In genomic region chr9:64277706-64278105, GRCm38 (mm10) we compare ENCODE assay signal across 8 mouse cellular contexts. TPM values are rescaled to one million over a fixed set of nuclear protein-coding genes. Genes with fewer than 3 reads are reported as not detected.
DNase-seq lines count a peak whose midpoint lies in the region; ATAC-seq and TF ChIP-seq lines count a peak whose summit lies in the region.

No protein-coding gene starts in this region.

- H3K4me3 ChIP-seq in neural tube, embryonic 15.5 days (replicated peaks), result no peak overlapping the region
- no peak overlapping the region for H3K4me3 ChIP-seq in liver, embryonic 14.5 days (ENCODE audit: insufficient read depth in 1 of 2, low read depth in 2 of 2, low read length in 2 of 2)

- peak; percentile 68 for DNase-seq in neural tube, embryonic 10.5 days (ENCODE audit: extremely low spot score, low spot score)
- DNase-seq in adrenal gland, postnatal 14 days, result peak; percentile 81
- DNase-seq in embryo, embryonic 9.5 days (ENCODE audit: extremely low spot score), result peak; percentile 60
- peak; percentile 79 for DNase-seq in kidney, adult 9 months
- DNase-seq in liver, embryonic 14.5 days (ENCODE audit: low read depth in 3 of 3, low spot score in 3 of 3), result peak; percentile 50 to 66 (median 55)
- DNase-seq in right cerebral cortex, postnatal 10 days (ENCODE audit: low spot score in 2 of 2), result peak; percentile 75 to 83
- peak; percentile 44 for DNase-seq in yolk sac, embryonic 10.5 days (ENCODE audit: low spot score)

- no peaks in the 10 kb centered on the region for H3K27me3 ChIP-seq in neural tube, embryonic 15.5 days (replicated peaks)
- no peaks in the 10 kb centered on the region for H3K27me3 ChIP-seq in liver, embryonic 14.5 days (ENCODE audit: control insufficient read depth, insufficient read depth, low read length)

- ATAC-seq in neural tube, embryonic 15.5 days (ENCODE audit: low FRiP score), result no peak
- no peak for ATAC-seq in liver, embryonic 14.5 days (ENCODE audit: insufficient read depth)

- no peaks in the 10 kb centered on the region for H3K36me3 ChIP-seq in neural tube, embryonic 15.5 days
- no peaks in the 10 kb centered on the region for H3K36me3 ChIP-seq in liver, embryonic 14.5 days (replicated peaks; ENCODE audit: control insufficient read depth, insufficient read depth, low read depth)

- peaks cover 9% of the 10 kb centered on the region for H3K4me1 ChIP-seq in neural tube, embryonic 15.5 days
- H3K4me1 ChIP-seq in liver, embryonic 14.5 days (replicated peaks; ENCODE audit: control insufficient read depth in 2 of 2, insufficient read depth in 2 of 2, low read length in 1 of 2), result peaks cover 2 to 3% of the 10 kb centered on the region in 2 experiments; a peak in 3 of 4 replicates

- 68% methylated on average over 8 of the region's 8 CpGs for WGBS in neural tube, embryonic 15.5 days
- 31% methylated on average over 8 of the region's 8 CpGs for WGBS in liver, embryonic 14.5 days (ENCODE audit: insufficient replicate concordance)

- no peaks in the 10 kb centered on the region for H3K9me3 ChIP-seq in neural tube, embryonic 15.5 days (replicated peaks)
- H3K9me3 ChIP-seq in liver, embryonic 14.5 days (ENCODE audit: control insufficient read depth, low read length), result no peaks in the 10 kb centered on the region

- no peak overlapping the region for H3K9ac ChIP-seq in neural tube, embryonic 15.5 days (replicated peaks)
- H3K9ac ChIP-seq in liver, embryonic 14.5 days (replicated peaks), result no peak overlapping the region

- H3K27ac ChIP-seq in neural tube, embryonic 15.5 days (replicated peaks), result no peak overlapping the region
- H3K27ac ChIP-seq in liver, embryonic 14.5 days, result no peak overlapping the region

- no peak for TF ChIP-seq EP300 in liver, embryonic 14.5 days (IDR thresholded peaks at IDR 0.05; ENCODE audit: low read depth)

- TF ChIP-seq CTCF in liver, embryonic 14.5 days (IDR thresholded peaks at IDR 0.05; ENCODE audit: low read depth), result peak; percentile 82

- no peak overlapping the region for H3K4me2 ChIP-seq in neural tube, embryonic 15.5 days
- no peak overlapping the region for H3K4me2 ChIP-seq in liver, embryonic 14.5 days (ENCODE audit: low read depth)

RNA-seq across cellular contexts. Expression of gene Tipin, which starts 3.7 kb away (rescaled TPM):
- 65.7 and 96.3 TPM in 2 replicates for polyA plus RNA-seq in neural tube, embryonic 15.5 days (2015; fragmentation: Nextera tagmentation; extraction: Ambion mirVana)
- total RNA-seq in adrenal gland, postnatal 14 days (2021), result 29.8 and 32.3 TPM in 2 replicates
- polyA plus RNA-seq in liver, embryonic 14.5 days (2012; rRNA removed), result 74.2 and 121 TPM in 2 replicates
- polyA plus RNA-seq in liver, embryonic 14.5 days (2014; fragmentation: Nextera tagmentation; extraction: Ambion mirVana), result 241 and 245 TPM in 2 replicates

RNA-seq across cellular contexts. Expression of gene Map2k1, which starts 24.3 kb away (rescaled TPM):
- polyA plus RNA-seq in neural tube, embryonic 15.5 days (2015; fragmentation: Nextera tagmentation; extraction: Ambion mirVana), result 71.0 and 80.1 TPM in 2 replicates
- 55.4 and 58.9 TPM in 2 replicates for total RNA-seq in adrenal gland, postnatal 14 days (2021)
- 11.7 and 13.5 TPM in 2 replicates for polyA plus RNA-seq in liver, embryonic 14.5 days (2012; rRNA removed)
- polyA plus RNA-seq in liver, embryonic 14.5 days (2014; fragmentation: Nextera tagmentation; extraction: Ambion mirVana), result 24.9 and 25.7 TPM in 2 replicates

RNA-seq across cellular contexts. Expression of gene Uchl4, which starts 42.7 kb away (rescaled TPM):
- 2.3 and 3.2 TPM in 2 replicates for polyA plus RNA-seq in neural tube, embryonic 15.5 days (2015; fragmentation: Nextera tagmentation; extraction: Ambion mirVana)
- total RNA-seq in adrenal gland, postnatal 14 days (2021), result 1.5 and 3.0 TPM in 2 replicates
- polyA plus RNA-seq in liver, embryonic 14.5 days (2012; rRNA removed), result 0.06 and 0.13 TPM in 2 replicates
- 0.75 and 0.77 TPM in 2 replicates for polyA plus RNA-seq in liver, embryonic 14.5 days (2014; fragmentation: Nextera tagmentation; extraction: Ambion mirVana)
